Mouse (Mus musculus) heart, postnatal 25 days (tissue): ENCODE measurements at regions not wholly inside any gene's neighbourhood (a gene's known extent, or its start where the extent isn't known, plus 50 kb on each side); places are given as distances from the start of the nearest gene placed in this dataset.

Experiments
- DNase-seq: peaks from one replicate; pipeline ENCODE4 v3.0.0; 2022; ENCODE audit warnings: low spot score
- intact Hi-C: fragments of 180-260 bp; cut with DNase I; formaldehyde crosslinking; loops from one replicate; pipeline ENCODE4 v1.15.1; 2025

DNA sequence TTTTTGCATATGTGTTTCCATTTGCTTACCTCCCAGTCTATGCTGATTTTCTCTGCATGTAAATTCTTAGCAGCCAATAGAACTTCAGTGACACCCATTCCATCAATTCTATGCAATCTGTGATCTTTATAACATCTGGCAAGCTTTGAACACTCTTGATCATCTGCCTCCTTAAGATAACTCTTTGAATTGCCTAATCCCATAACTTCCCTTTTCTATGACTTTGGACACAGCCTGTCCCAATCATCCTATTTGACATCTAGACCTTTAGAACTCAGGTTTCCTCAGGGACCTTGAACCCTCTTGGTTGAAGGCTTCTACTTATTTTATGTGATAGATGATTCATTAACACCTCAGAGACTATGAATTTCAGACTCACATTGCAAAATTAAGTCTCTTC, 1022.7 kb downstream of the Gsdmc2 start:
- no peak for DNase-seq

DNA sequence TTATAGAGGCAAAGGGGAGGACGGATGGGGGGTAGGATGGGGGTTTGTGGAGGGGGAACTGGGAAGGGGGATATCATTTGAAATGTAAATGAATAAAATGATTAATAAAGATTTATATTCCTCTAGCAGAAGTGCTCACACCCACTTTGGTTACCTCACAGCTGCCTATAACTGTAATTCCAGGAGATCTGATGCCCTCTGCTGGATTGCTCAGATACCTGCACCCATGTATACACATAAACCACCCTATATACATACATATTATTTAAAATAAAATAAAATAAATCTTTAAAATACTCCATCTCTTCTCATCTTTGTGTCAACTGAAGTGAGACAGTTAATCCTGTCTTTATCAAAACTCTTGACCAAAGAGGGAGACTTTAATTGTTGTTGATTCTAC, 1031.9 kb downstream of the Gsdmc2 start:
- intact Hi-C loops: no loop called here
- no peak for DNase-seq

More for the DNA sequence above, 1022.7 kb downstream of the Gsdmc2 start:
- intact Hi-C loops: no loop called here

DNA sequence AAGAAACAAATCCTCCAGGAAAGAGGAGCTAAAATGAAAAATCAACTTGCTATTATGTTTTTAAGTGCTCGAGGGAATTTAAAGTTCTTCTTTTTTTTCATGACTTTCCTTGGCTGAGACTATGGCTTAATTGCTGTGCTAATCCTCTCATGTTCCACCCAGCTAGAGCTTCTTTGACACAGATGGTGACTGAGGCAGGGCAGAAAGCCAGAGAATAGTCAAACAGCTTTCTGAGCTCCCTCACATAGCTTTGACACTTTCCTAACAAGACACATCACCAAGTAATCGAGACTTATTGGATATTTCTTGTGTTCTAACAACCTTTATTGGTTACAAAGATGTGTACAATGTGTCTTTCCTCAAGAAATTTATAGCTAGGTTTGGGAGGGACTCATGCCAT, 1033.0 kb downstream of the Gsdmc2 start:
- intact Hi-C loops: no loop called here
- DNase-seq: no peak

DNA sequence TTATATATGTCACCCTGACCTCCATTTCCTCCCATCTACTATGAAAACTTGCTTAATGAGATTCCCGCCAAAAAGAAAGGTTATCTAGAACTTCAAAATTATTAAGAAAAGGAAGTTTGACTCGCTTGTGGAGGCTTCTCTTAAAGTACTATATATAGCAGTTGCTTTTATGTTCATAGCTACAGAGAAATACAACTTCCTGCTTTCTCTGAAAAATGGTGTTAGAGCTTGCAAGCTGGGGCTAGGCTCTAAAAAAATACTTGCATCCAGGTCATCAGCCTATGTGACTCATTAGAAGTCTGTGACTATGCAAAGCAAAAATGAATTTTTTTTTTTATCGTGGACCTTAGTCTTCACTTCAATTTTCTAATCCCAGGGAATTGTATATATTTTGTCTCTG, 1035.7 kb downstream of the Gsdmc2 start:
- DNase-seq: no peak
- intact Hi-C loops: no loop called here

DNA sequence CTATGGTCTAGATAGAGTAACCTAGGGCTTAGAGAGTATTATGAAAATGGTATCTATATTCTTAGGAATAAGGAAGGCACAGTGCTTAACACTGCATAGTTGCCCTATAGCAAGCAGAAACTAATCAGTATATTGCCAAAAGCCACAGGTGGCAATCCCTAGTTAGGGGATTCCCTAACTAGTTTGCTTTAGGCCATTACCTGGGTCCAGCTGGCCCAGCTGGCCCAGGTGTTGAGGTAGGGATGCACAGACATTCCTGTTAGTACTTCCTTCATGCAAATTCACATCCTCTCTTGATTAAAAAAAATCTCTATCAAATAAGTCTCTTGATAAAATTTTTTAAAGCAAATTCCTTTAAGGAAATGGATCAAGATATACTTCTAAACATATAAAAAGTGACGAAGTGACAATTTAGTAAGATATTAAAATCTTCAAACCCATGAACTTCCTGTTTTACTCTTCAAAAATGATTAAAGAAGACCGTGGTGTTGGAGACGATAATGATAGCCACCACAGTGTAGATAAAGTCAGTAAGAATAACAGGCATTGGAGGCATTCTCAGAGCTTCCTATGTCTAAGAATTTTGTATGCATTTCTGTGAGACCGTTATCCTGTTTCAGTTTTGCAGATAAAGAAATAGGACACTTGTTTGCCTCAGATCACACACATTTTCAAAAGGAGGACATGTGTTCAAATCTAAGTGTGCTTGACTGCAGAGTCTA, 1036.7 kb downstream of the Gsdmc2 start:
- intact Hi-C loops: no loop called here
- DNase-seq: no peak

DNA sequence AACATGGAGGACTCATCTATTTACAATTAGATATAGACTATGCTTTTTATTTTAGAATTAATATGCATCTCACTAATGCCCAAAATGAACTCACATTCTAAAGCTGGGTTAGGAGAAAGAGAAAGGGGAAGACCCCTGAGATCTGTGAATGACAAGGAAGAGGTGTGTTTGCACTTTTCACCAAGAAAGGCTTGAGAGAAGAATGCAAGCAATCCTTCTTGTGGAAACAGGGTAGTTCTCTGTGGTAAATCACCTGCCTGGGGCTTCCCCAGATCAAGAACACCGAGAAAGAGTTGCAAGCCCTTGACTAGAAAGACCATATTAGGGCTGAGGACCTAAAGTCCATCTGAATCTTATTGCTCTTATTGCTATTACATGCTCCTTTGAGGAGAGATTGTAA, 1037.6 kb downstream of the Gsdmc2 start:
- intact Hi-C loops: no loop called here
- DNase-seq: no peak

DNA sequence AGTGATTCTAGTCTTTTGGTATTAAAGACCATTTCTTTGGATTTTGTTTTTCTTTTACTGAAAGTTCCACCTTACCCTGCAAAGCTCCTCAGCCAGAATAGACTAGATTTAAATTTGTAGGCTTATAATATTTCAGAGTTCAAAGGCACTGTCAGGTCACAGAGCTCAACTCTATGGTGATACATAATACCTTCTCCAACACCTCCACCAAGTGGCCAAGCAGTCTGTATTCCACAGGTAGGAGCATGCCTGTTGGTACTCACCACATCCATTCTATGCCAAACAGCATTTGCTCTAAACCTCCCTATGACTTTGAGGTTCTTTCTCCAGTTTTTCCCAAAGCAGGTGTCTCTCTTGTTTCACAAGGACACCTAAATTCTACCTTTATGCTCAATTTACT, 1042.2 kb downstream of the Gsdmc2 start:
- DNase-seq: no peak

DNA sequence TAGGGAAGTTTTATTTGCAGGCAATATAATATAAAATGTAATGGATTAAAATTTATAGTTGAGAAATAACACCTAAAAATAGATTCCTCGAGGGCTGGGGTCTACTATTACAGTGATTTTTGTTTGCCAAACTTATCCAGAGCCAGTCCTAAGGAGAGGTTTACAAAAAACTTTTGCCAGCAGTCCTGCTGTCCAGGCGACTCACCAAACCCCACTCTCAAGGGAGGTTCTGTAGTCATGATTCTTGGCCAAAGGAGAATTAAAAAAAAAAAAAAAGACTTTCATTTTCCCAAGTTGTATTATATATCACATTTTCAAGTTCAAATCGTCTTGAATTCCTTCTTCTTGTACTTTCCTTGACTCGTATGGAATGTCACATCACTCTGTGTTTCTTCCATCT, 1046.2 kb downstream of the Gsdmc2 start:
- no peak for DNase-seq
- intact Hi-C loops: no loop called here

More for the DNA sequence above, 1042.2 kb downstream of the Gsdmc2 start:
- intact Hi-C loops: loop anchor here (5.0 kb wide), 1 partner anchor 820 kb away; no protein-coding TSS in a partner anchor

DNA sequence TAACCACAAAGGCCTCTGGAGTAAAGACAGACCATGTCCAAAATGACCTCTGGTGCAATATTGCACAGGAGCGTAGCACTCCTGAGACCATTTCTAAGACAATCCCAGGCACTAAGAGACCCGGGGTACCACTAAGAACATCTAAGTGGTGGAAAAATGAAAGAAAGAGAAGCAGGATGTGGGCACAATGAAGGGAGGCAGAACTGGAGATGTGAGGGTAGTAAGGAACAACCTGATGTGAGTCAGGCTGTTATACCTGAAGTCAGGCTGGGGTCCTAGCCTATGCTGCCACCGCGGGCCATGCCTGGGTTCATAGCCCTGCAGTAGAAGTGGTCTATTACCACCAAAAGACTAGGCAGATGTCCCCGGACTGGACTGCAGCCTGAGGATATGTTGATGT, 1051.4 kb downstream of the Gsdmc2 start:
- intact Hi-C loops: no loop called here
- DNase-seq: no peak

DNA sequence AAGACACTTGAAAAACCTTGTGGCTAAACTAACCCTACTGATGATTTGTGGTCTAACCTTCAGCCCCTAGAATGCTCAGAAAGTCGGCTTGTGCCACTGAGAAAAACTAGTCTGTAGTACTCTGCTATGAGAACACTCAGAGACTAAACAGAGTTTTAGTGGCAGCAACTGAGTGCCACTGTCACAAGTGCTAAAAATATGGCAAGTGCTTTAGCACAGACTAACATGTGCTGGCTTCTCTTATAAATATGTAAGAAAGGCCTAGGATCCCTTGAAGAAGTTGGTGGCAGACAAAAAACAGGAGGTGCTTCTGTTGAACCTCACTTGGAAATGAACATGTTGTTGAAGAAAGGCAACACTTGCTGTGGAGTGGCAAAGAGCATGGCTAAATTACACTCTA, 1052.9 kb downstream of the Gsdmc2 start:
- no peak for DNase-seq

DNA sequence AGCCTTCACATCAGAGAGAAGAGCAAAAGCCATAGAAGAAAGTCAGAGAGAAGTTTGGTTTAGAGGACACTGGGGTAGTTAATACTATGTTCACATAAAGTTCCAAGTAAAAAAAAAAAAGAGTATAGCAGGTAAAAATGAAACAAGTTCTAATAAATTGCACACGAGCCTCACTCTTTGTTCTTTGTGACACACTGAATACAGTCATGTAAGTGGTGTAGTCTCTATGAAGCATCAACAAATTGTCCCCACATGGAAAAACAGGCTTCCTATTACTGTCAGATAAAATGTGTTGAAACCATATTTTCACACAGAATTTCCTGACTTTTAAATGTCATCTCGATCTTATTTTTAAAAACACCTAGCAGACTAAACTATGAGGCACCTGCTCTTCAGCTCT, 1057.2 kb downstream of the Gsdmc2 start:
- intact Hi-C loops: no loop called here

More for the DNA sequence above, 1052.9 kb downstream of the Gsdmc2 start:
- intact Hi-C loops: no loop called here

DNA sequence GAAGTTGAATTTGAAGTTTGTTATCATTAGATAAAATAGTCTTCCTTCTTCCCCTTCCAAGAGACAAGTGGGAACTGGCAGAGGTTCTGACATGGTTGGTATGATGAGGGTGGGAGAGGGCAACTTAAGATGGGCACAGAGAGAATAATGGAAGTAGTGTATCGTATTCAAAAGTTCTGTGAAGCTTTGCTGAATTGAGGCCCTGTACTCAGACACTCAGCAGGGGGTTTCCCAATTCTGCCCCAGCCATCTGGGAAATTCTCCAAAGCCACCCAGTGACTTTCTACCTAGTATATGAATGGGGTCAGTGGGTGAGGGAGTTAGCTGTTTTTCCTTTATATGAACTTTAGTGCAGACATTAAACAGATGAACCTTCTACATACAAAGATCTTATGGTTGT, 1058.7 kb downstream of the Gsdmc2 start:
- DNase-seq: no peak
- intact Hi-C loops: no loop called here

More for the DNA sequence above, 1057.2 kb downstream of the Gsdmc2 start:
- DNase-seq: no peak

DNA sequence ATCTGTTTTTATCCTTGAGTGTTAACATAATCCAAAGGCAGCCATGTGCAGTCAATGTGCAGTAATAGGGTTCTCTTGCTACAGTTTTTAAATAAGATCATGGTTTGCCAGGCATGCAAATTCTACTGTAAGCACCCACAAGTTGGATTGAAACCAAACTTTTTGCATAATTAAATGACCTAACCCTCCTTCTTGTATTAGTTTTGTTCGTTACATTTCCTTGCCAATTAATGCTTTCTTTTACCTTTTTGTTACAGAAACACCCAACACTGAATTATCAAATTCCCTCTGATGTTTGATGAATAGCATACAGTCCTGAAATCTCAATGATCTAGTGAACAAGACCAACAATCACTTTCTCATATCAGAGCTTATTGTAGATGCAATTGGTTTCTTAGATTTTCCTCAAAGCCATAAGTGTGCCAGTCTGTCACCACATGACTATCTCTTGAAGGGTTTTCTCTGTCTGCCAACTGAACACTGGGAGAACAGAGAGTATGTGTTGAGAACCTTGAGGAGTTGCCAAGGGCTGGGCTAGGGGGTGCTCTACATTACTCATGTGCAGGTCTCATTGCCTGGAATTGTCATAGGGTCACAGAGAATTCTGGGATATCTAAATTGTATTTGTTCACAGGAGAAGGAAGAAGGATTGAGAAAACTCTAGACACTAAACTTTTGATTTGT, 1060.4 kb downstream of the Gsdmc2 start:
- intact Hi-C loops: no loop called here
- DNase-seq: no peak

DNA sequence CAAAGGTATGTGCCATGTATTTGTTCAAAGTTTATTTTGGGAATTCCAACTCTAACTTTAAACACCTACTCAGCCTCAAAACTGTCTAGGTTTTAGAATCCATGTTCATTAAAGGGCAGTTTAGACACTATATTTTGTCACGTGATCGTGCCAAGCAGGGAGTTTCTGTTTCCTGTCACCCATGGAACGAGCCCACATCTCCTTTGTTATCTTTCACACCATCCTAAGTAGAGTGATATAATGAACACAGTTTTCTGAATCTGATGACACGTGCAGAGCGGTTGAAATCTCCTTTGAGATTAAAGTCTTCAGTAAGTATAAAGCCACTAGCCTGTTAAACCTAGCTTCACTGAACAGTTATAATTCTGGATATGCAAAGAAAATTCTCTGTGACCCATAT, 1066.1 kb downstream of the Gsdmc2 start:
- intact Hi-C loops: no loop called here
- no peak for DNase-seq

DNA sequence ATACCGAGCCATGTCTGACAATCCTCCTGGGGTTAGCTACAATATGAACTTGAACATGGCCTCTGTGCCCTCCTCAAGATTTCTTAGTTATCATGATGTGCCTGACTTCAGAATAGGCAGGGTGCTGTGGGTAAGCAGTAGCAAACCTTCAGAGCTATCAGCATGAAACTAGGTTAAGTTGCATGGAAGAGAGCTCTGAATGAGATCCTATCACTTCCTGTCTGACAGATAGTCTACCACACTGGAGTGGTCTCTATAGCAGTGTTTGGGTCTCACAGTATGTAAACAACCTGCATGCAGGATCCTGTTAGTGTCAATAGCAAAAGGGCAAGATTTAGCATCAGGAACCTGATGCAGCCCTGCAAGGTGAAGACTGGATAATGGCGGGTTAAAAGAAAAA, 1092.3 kb downstream of the Gsdmc2 start:
- intact Hi-C loops: no loop called here
- DNase-seq: no peak

DNA sequence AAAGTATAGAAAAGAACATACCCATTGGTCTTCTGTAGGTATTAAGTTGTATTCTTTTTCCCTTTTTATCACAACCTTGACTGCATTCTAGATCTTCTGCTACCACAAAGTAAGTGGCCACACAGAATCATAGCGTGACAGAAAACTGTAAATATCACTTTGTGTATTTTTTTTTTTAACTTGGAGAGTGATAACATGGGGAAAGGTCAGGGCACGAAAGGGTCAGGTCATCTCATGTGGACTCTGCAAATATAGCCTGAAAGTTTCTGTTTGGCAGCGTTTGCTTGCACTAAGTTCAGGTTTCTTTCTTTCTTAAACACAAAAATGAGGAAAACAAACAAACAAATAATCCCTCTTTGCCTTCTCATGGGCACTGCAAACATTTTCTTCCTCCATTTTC, 1101.1 kb downstream of the Gsdmc2 start:
- intact Hi-C loops: no loop called here
- DNase-seq: no peak

DNA sequence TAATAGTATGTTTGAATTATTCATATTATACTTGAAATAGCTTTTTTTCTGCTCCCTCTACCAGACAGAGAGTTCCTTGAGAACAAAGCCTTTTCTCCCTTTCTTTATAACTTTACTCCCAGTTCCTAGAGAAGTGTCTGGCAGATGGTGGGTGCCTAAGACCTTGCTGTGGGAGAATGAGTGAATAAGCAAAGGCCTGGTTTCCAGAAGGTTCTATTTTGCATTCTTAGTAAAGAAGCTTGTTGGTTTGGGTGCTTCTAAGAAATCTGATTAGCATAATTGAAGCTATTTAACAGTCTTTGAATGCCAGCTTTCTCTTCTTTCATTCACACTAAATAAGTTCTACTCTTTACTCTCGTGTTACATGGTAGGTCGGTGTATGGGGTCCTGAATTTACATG, 1104.2 kb downstream of the Gsdmc2 start:
- intact Hi-C loops: no loop called here
- no peak for DNase-seq

DNA sequence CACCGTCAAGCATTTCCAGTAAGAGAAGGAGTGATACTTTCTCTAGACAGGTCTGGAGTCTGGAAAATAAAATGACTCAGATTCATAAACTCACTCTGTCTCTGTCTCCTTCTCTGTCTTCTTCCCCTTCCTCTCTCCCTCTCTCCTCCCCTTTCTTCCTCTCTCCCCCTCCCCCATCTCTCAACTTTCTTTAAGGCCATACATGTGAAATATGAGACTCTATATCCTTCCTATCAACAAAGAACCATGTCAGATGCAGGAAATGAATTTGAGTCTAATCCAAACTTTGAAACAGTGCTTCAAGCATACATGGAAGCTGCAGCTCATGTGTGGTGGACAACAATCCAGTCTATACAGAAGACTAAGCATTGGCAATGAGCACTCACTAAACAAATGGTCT, 1109.6 kb downstream of the Gsdmc2 start:
- intact Hi-C loops: no loop called here

DNA sequence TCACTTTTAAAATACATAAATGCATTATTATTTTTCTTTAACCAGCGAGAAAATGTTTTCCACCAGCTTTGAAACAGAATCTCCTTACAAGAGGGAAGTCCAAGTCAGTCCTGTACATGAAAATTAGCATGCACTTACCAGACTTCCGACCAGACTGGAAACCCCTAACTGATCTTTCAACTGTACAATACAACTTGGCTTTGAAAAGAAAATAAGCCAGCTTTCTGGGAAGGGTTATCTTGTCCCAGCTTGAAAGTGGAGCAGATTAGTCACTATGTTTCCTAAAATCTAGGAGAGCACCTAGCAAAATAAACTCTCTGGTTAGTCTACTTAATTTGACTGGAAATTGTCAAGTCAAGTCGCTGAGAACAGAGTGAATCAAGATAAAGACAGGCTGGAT, 1110.1 kb downstream of the Gsdmc2 start:
- no peak for DNase-seq
- intact Hi-C loops: no loop called here

More for the DNA sequence above, 1109.6 kb downstream of the Gsdmc2 start:
- DNase-seq: no peak

DNA sequence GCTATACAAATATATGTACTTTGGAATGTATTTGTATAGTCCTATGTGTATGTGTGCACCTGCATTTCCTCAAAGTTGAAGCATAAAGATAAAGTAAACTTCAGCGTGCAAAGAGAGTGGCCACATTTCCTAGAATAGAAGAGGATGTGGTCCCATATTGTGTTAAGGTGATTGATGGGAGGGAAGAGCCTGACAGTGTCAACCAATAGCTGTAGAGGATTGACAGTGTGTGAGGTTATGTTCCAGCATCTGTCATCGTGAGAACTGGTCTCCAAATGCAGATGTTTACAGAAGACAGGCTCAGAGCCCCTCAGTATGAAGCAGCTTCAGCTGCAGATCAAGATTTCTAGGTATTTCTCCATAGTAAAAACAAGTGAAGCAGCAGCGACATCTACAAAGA, 1114.5 kb downstream of the Gsdmc2 start:
- DNase-seq: no peak
- intact Hi-C loops: no loop called here

DNA sequence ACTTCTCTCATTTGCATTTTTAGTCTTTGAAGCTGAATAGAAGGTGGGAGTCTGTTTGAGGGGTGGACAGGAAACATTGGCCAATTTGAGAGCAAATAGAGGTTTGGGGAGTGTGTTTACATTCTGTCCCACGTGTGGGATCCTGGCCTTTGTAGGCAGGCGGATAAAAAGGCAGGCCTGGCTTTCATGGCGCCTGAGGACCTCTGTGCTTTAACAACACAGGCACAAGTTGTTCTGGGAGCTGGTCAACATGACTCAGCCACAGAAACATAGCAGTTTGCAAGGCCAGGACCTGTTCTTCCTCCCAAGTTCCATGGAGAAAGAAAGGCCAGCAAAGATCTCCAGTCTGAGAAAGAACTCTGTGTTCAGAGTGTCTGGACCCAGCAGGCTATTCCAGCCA, 1130.7 kb downstream of the Gsdmc2 start:
- intact Hi-C loops: no loop called here
- DNase-seq: no peak
